Mouse (Mus musculus) liver, embryonic 15.5 days (tissue): ENCODE results near the gene Slc35e4. TPM values are rescaled to one million over a fixed set of nuclear protein-coding genes. Genes with fewer than 3 reads are reported as not detected.

Experiments
- ATAC-seq: fragments of 200-750 bp; cut with Nextera tagmentation; 2 replicates; pipeline ENCODE4 v1.8.0; 2017; ENCODE audit warnings: moderate number of reproducible peaks, mild to moderate bottlenecking, moderate library complexity; ENCODE audit not compliant: insufficient read depth
- H3K27ac ChIP-seq: fragments of 300-500 bp; sonication (generic); replicated peaks from 2 replicates; pipeline ENCODE4 v1.5.1; 2015; ENCODE audit warnings: mild to moderate bottlenecking, inconsistent platforms
- H3K27me3 ChIP-seq: fragments of 300-500 bp; sonication (generic); 2 replicates; pipeline ENCODE4 v1.6.1; 2015; ENCODE audit warnings: mild to moderate bottlenecking, inconsistent platforms
- H3K36me3 ChIP-seq: fragments of 300-500 bp; sonication (generic); replicated peaks from 2 replicates; pipeline ENCODE4 v1.6.1; 2015; ENCODE audit warnings: moderate library complexity, mild to moderate bottlenecking, inconsistent platforms
- H3K4me1 ChIP-seq: fragments of 300-500 bp; sonication (generic); replicated peaks from 2 replicates; pipeline ENCODE4 v1.6.1; 2015; ENCODE audit warnings: inconsistent platforms
- H3K4me2 ChIP-seq: fragments of 300-500 bp; sonication (generic); 2 replicates; pipeline ENCODE4 v1.6.1; 2015; ENCODE audit warnings: moderate library complexity, mild to moderate bottlenecking, inconsistent platforms
- H3K4me3 ChIP-seq: fragments of 300-500 bp; sonication (generic); replicated peaks from 2 replicates; pipeline ENCODE4 v1.5.1; 2015; ENCODE audit warnings: mild to moderate bottlenecking, inconsistent platforms
- H3K9ac ChIP-seq: fragments of 300-500 bp; sonication (generic); 2 replicates; pipeline ENCODE4 v1.6.1; 2015; ENCODE audit warnings: moderate library complexity, mild to moderate bottlenecking, inconsistent platforms
- H3K9me3 ChIP-seq: fragments of 300-500 bp; sonication (generic); replicated peaks from 2 replicates; pipeline ENCODE4 v1.6.1; 2016; ENCODE audit warnings: inconsistent platforms
- WGBS: fragments of 180-500 bp; shearing (Covaris S2); methylation state at CpG from one replicate; pipeline ENCODE4 v1.1.7; 2015; ENCODE audit warnings: mixed read lengths; ENCODE audit not compliant: insufficient replicate concordance; 5-methylcytosine and 5-hydroxymethylcytosine counted together
- polyA plus RNA-seq: library from polyadenylated mRNA; unstranded; fragments of >200 nt; fragmentation: Nextera tagmentation; extraction: Ambion mirVana; gene quantifications from 2 replicates; pipeline ENCODE4 v1.2.1, GENCODE M21; 2015

The Slc35e4 gene
- polyA plus RNA-seq, 1 experiment from 2014 or later: 0.44 TPM

DNA sequence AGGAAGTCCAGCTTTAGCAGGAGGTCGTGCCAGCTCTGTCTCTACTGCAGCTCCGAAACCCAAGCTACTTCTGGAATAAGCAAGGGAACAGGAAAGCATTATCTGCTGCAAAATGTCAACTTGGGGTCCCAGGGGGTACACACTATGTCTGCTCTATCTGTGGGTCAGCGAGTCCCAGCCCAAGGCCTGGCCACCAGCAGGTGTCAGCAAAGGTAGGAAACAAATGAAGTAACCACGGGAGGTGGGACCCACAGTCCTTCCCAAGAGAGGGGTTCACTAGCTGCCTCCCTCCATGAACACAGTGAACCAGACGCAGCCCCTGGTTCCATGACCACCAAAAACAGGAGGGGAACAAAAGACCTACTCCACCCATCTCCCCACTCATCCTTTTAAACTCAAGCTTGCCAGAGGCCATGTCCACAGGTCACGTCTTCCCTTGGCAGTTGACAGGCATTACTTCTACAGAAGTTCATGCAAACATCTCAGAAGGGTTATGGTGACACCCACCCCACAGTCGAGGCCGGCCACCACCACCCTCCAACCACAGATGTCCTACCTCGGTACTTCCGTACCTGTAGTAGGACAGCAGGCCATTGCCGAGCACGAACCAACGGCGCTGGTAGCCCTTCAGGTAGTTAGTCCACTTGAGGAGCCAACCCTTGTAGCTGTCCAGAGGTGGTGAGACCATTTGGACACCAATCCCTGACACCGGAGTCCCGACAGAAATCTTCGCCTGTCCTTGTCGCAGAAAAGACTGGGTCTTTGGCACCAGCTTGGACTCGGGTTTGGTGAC, 51.6 kb downstream of the Slc35e4 start:
- WGBS: 59% methylated on average over 19 of the region's 19 CpGs
- peak overlapping the region; percentile 49; the same call in 1 of the 2 replicates for H3K4me3 ChIP-seq
- H3K4me1 ChIP-seq: peaks cover 11% of the 10 kb centered on the region
- peaks cover 52% of the 10 kb centered on the region for H3K27me3 ChIP-seq
- H3K9me3 ChIP-seq: no peaks in the 10 kb centered on the region
- H3K36me3 ChIP-seq: no peaks in the 10 kb centered on the region
- H3K27ac ChIP-seq: no peak overlapping the region
- H3K4me2 ChIP-seq: peak overlapping the region; percentile 76
- no peak overlapping the region for H3K9ac ChIP-seq
- no peak for ATAC-seq

DNA sequence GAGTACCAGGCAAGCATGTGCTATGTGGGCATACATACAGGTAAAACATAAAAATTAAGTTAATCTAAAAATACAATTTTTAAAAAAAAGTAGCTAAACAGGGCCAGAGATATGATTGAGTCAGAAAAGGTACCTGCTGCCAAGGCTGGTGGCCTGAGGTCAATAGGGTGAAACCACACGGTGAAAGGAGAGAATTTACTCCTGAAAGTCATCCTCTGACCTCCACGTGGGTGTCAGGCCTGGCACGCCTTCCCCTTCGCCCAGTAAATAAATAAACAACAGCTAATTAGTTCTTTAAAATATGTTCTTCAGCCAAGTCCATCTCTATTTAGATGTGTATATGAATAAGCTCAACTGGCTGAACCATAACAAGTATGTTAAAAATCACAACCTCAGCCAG, 54.1 kb downstream of the Slc35e4 start:
- H3K4me2 ChIP-seq: no peak overlapping the region
- H3K9ac ChIP-seq: no peak overlapping the region
- no peak for ATAC-seq
- H3K36me3 ChIP-seq: no peaks in the 10 kb centered on the region
- H3K27ac ChIP-seq: no peak overlapping the region
- H3K4me3 ChIP-seq: no peak overlapping the region
- WGBS: 62% methylated on average over 4 of the region's 4 CpGs
- H3K9me3 ChIP-seq: no peaks in the 10 kb centered on the region
- peaks cover 43% of the 10 kb centered on the region for H3K27me3 ChIP-seq
- peaks cover 11% of the 10 kb centered on the region for H3K4me1 ChIP-seq

DNA sequence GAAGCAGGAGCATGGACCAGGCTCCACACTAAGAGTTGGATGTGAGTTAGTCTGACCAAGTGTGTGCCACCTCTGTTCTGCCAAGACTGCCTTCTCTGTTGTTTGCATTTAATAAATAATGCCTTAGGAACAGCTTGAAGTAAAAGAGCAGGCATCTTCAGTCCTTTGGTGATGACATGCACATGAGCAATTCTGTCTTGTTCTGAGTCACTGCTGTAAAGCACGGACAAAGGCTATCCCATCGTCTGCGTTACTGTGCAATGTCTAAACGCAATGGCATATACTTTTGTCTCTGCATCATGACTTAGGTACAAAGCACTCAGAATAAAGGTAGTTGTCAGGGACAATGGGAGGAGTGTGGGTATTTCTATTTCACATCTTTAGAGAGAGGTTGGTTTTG, 54.7 kb downstream of the Slc35e4 start:
- H3K4me1 ChIP-seq: peaks cover 11% of the 10 kb centered on the region
- H3K9ac ChIP-seq: no peak overlapping the region
- ATAC-seq: no peak
- 85% methylated on average over 4 of the region's 4 CpGs for WGBS
- H3K27ac ChIP-seq: no peak overlapping the region
- H3K36me3 ChIP-seq: no peaks in the 10 kb centered on the region
- H3K4me2 ChIP-seq: no peak overlapping the region
- no peaks in the 10 kb centered on the region for H3K9me3 ChIP-seq
- H3K27me3 ChIP-seq: peaks cover 38% of the 10 kb centered on the region
- no peak overlapping the region for H3K4me3 ChIP-seq

DNA sequence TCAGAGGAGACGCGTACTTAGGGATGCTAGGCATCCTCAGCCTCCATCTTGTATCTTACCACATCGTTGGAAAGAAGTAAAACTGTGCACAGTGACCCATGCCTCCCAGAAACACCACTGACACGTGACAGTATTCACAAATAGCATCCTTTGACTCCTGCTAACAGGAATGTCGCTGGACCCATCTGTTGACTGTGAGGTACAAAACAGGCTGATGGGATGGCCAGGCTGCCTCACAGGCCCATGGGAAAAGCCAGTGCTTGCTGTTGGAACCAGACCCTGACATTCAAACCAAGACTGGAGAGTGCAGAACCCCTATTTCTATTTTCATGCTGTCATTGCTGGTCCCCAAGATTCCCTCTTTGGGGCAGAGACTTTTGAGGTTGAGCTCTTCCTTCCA, 56.6 kb downstream of the Slc35e4 start:
- no peak overlapping the region for H3K27ac ChIP-seq
- no peak for ATAC-seq
- no peaks in the 10 kb centered on the region for H3K4me1 ChIP-seq
- H3K9ac ChIP-seq: no peak overlapping the region
- peaks cover 19% of the 10 kb centered on the region for H3K27me3 ChIP-seq
- H3K4me3 ChIP-seq: no peak overlapping the region
- WGBS: 59% methylated on average over 5 of the region's 5 CpGs
- no peak overlapping the region for H3K4me2 ChIP-seq
- no peaks in the 10 kb centered on the region for H3K36me3 ChIP-seq
- H3K9me3 ChIP-seq: no peaks in the 10 kb centered on the region

Other genes starting within 250 kb of the Slc35e4 start
- gene Osbp2, start 50.8 kb downstream of the Slc35e4 start, polyA plus RNA-seq: 0.09 TPM in 2 replicates
- not detected in 2 replicates for gene 4921536K21Rik, start 19.6 kb downstream of the Slc35e4 start, polyA plus RNA-seq
- 0.13 and 0.38 TPM in 2 replicates for gene Dusp18, start 19.4 kb downstream of the Slc35e4 start, polyA plus RNA-seq
- gene Tcn2, start 17.5 kb upstream of the Slc35e4 start, polyA plus RNA-seq: 28.6 and 32.0 TPM in 2 replicates
- gene Pes1, start 49.3 kb upstream of the Slc35e4 start, polyA plus RNA-seq: 36.5 and 37.2 TPM in 2 replicates
- gene 4930556J24Rik, start 62.1 kb upstream of the Slc35e4 start, polyA plus RNA-seq: 0.17 TPM in 1 of 2 replicates, not detected in the other
- 1.6 and 2.1 TPM in 2 replicates for gene Gal3st1, start 69.0 kb upstream of the Slc35e4 start, polyA plus RNA-seq
- gene Sec14l4, start 116.8 kb upstream of the Slc35e4 start, polyA plus RNA-seq: 3.6 and 5.1 TPM in 2 replicates
- gene Sec14l3, start 150.2 kb upstream of the Slc35e4 start, polyA plus RNA-seq: not detected in 2 replicates
- 20.4 and 23.2 TPM in 2 replicates for gene Mtfp1, start 180.8 kb upstream of the Slc35e4 start, polyA plus RNA-seq
- 9.1 and 11.0 TPM in 2 replicates for gene Sec14l2, start 208.8 kb upstream of the Slc35e4 start, polyA plus RNA-seq
- gene Rnf215, start 220.5 kb upstream of the Slc35e4 start, polyA plus RNA-seq: 5.0 and 5.9 TPM in 2 replicates
- gene Ccdc157, start 245.6 kb upstream of the Slc35e4 start, polyA plus RNA-seq: 0.47 and 0.76 TPM in 2 replicates
- 19.3 and 19.4 TPM in 2 replicates for gene Sf3a1, start 245.7 kb upstream of the Slc35e4 start, polyA plus RNA-seq